Mouse (Mus musculus) kidney, embryonic 16.5 days (tissue): ENCODE data around the gene Prdm5. TPM values are rescaled to one million over a fixed set of nuclear protein-coding genes. Genes with fewer than 3 reads are reported as not detected.

Source experiments
- ATAC-seq: fragments of 200-750 bp; cut with Nextera tagmentation; 2 replicates; pipeline ENCODE4 v1.8.0; 2017; ENCODE audit warnings: moderate TSS enrichment; ENCODE audit not compliant: low FRiP score, low TSS enrichment
- H3K27ac ChIP-seq: fragments of 300-500 bp; sonication (generic); 2 replicates; pipeline ENCODE4 v1.5.1; 2014; ENCODE audit warnings: low read length
- H3K27me3 ChIP-seq: fragments of 300-500 bp; sonication (generic); 2 replicates; pipeline ENCODE4 v1.6.1; 2014; ENCODE audit warnings: low read length, control low read depth, mixed read lengths; ENCODE audit not compliant: insufficient read depth
- H3K36me3 ChIP-seq: fragments of 300-500 bp; sonication (generic); 2 replicates; pipeline ENCODE4 v1.6.1; 2014; ENCODE audit warnings: low read length, control low read depth, mixed read lengths; ENCODE audit not compliant: insufficient read depth
- H3K4me1 ChIP-seq: fragments of 300-500 bp; sonication (generic); 2 replicates; pipeline ENCODE4 v1.6.1; 2014; ENCODE audit warnings: low read length, control low read depth, mixed read lengths; ENCODE audit not compliant: insufficient read depth
- H3K4me2 ChIP-seq: fragments of 300-500 bp; sonication (generic); replicated peaks from 2 replicates; pipeline ENCODE4 v1.6.1; 2014; ENCODE audit warnings: low read depth, low read length
- H3K4me3 ChIP-seq: fragments of 300-500 bp; sonication (generic); 2 replicates; pipeline ENCODE4 v1.5.1; 2014; ENCODE audit warnings: mild to moderate bottlenecking, low read length
- H3K9ac ChIP-seq: fragments of 300-500 bp; sonication (generic); replicated peaks from 2 replicates; pipeline ENCODE4 v1.6.1; 2014; ENCODE audit warnings: low read length
- H3K9me3 ChIP-seq: fragments of 300-500 bp; sonication (generic); 2 replicates; pipeline ENCODE4 v1.6.1; 2016; ENCODE audit warnings: low read length, control low read depth
- WGBS: fragments of 180-500 bp; shearing (Covaris S2); extraction: QIAGEN DNeasy Blood & Tissue Kit; methylation state at CpG from one replicate; pipeline ENCODE4 v1.1.7; 2014; 5-methylcytosine and 5-hydroxymethylcytosine counted together
- polyA plus RNA-seq: library from polyadenylated mRNA; unstranded; fragments of >200 nt; fragmentation: Nextera tagmentation; extraction: Ambion mirVana; gene quantifications from 2 replicates; pipeline ENCODE4 v1.2.1, GENCODE M21; 2015

Gene Prdm5
- polyA plus RNA-seq, 1 experiment from 2014 or later: 20.3 TPM

DNA sequence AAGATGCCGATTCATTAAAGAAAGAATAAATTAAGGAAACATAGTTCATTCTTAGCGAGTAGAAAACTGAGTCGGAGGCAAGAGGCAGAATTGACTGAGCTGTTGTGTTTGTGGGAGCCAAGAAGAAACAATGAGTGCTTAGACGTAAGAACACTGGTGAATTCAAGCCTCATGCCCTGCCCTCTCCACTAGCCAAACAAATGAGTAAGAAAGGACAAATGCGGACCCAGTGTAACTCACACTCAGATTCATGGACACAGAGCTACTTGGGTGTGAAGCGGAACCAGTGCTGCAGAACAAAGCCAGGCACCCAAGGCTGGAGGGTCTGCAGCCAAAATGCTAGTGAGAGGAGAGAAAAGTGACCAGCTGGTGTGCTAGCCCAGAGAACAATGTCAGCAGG, 171.7 kb downstream of the Prdm5 start:
- 83% methylated on average over 6 of the region's 6 CpGs for WGBS
- Histone ChIP-seq H3K36me3 (no peaks in the 10 kb centered on the region), H3K27ac (no peak overlapping the region), H3K9ac (no peak overlapping the region), H3K4me1 (no peaks in the 10 kb centered on the region), H3K9me3 (no peaks in the 10 kb centered on the region), H3K27me3 (no peaks in the 10 kb centered on the region), H3K4me2 (no peak overlapping the region), H3K4me3 (no peak overlapping the region)
- ATAC-seq: no peak

DNA sequence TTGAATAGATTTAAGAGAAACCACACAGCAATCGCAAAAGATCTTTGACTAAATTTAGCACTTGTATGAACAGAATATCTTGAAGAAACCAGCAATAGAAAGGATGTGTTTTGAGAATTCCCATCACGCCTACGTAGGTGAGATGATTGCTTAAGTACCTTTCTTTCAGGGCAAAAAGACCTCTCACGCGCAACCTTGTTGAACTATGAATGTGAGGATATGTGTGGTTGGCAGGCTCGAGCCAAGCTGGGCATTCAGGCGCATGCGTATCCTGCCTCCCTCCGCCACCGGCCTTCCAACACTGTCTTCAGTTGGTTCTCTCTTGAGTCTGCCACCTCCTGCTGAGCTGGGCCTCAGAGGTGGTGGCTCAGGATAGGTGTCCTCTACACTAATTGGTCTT, 173.5 kb downstream of the Prdm5 start, which contains the start of gene 4930544G11Rik:
TSS of gene 4930544G11Rik (plus strand) at position 301 of the 400 bp plus-strand sequence.
- no peaks in the 10 kb centered on the region for H3K36me3 ChIP-seq
- 97% methylated on average over 10 of the region's 10 CpGs for WGBS

DNA sequence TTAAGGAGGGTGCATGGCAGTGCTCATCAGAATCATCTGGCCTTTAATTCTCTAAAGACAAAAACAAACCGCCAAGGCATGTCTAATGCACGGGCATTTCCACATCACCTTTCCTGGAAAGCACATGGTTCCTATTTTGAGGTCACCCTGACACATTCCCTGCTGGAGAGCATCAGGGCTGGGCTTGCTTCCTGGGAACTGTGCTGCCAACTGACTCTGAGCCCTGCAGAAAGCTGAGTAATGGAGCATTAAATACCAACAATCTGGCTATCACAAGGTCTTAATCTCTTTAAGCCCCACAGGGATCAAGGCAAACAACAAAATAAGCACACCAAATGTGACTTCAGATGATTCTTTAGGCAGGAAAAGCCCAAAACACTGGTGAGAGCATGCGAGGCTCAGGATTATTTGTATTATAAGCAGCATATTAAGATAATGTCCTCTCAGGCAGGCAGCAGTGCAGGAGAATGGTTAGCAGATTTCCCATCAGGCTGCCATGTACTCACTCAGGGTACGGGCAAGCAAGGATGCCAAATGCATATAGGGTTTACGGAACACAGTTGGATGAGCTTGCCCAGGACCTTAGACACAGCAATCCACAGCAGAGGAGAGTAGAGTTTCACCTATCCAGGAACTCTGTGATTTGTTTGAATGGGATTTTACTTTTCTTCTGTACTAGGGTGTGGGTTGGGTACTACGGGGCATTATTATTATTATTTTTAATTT, 190.8 kb downstream of the Prdm5 start:
- H3K36me3 ChIP-seq: no peaks in the 10 kb centered on the region
- H3K9ac ChIP-seq: no peak overlapping the region
- no peaks in the 10 kb centered on the region for H3K4me1 ChIP-seq
- WGBS: 74% methylated on average over 6 of the region's 6 CpGs
- no peak overlapping the region for H3K4me2 ChIP-seq
- no peak for ATAC-seq
- no peak overlapping the region for H3K4me3 ChIP-seq
- no peak overlapping the region for H3K27ac ChIP-seq
- H3K27me3 ChIP-seq: no peaks in the 10 kb centered on the region
- no peaks in the 10 kb centered on the region for H3K9me3 ChIP-seq

More for the DNA sequence above, 173.5 kb downstream of the Prdm5 start, which contains the start of gene 4930544G11Rik:
- H3K9ac ChIP-seq: no peak within 1 kb of the TSS
- H3K4me2 ChIP-seq: no peak within 1 kb of the TSS
- H3K9me3 ChIP-seq: no peaks in the 10 kb centered on the region
- H3K27me3 ChIP-seq: no peaks in the 10 kb centered on the region
- ATAC-seq: no peak
- no peaks in the 10 kb centered on the region for H3K4me1 ChIP-seq
- H3K27ac ChIP-seq: no peak within 1 kb of the TSS
- no peak within 1 kb of the TSS for H3K4me3 ChIP-seq

DNA sequence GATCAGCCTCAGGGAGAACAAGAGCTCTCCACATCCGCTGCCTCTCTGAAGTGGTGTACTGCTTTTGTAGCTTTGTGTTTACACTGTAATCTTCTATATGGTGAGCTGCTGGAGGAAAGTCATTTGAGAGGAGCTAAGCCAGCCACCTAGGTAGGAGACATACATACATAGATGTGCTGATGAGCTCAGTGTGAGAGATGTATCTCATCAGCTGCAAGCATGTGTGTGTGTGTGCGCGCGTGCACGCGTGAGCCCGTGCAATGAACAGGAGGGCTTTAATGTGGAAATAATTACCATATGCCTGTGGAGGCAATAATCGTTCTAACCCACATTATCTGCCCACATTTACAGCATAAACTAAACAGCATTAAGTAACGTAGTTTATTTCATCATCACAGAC, 191.6 kb downstream of the Prdm5 start:
- Histone ChIP-seq H3K36me3 (no peaks in the 10 kb centered on the region), H3K4me2 (no peak overlapping the region), H3K9me3 (no peaks in the 10 kb centered on the region), H3K4me1 (no peaks in the 10 kb centered on the region), H3K4me3 (no peak overlapping the region), H3K27ac (no peak overlapping the region), H3K27me3 (no peaks in the 10 kb centered on the region), H3K9ac (no peak overlapping the region)
- 90% methylated on average over 9 of the region's 9 CpGs for WGBS
- ATAC-seq: no peak

Other genes starting within 250 kb of the Prdm5 start
- gene Ndnf, start 107.4 kb upstream of the Prdm5 start, polyA plus RNA-seq: 8.3 and 9.1 TPM in 2 replicates
- gene 4930544G11Rik, start 173.6 kb downstream of the Prdm5 start, polyA plus RNA-seq: not detected in 2 replicates